Mouse (Mus musculus) midbrain, embryonic 15.5 days (tissue): ENCODE results near the gene Alyref. TPM values are rescaled to one million over a fixed set of nuclear protein-coding genes. Genes with fewer than 3 reads are reported as not detected.

ENCODE experiments used
- ATAC-seq: fragments of 200-750 bp; cut with Nextera tagmentation; replicated peaks from 2 replicates; pipeline ENCODE4 v1.8.0; 2017; ENCODE audit warnings: moderate TSS enrichment
- H3K27ac ChIP-seq: fragments of 300-500 bp; sonication (generic); 2 replicates; pipeline ENCODE4 v1.5.1; 2015; ENCODE audit warnings: mild to moderate bottlenecking, inconsistent platforms
- H3K27me3 ChIP-seq: fragments of 300-500 bp; sonication (generic); replicated peaks from 2 replicates; pipeline ENCODE4 v1.6.1; 2015; ENCODE audit warnings: inconsistent platforms
- H3K36me3 ChIP-seq: fragments of 300-500 bp; sonication (generic); replicated peaks from 2 replicates; pipeline ENCODE4 v1.6.1; 2015; ENCODE audit warnings: inconsistent platforms
- H3K4me1 ChIP-seq: fragments of 300-500 bp; sonication (generic); 2 replicates; pipeline ENCODE4 v1.6.1; 2015; ENCODE audit warnings: inconsistent platforms
- H3K4me2 ChIP-seq: fragments of 300-500 bp; sonication (generic); 2 replicates; pipeline ENCODE4 v1.6.1; 2015; ENCODE audit warnings: inconsistent platforms, mild to moderate bottlenecking, moderate library complexity
- H3K4me3 ChIP-seq: fragments of 300-500 bp; sonication (generic); 2 replicates; pipeline ENCODE4 v1.5.1; 2015; ENCODE audit warnings: mild to moderate bottlenecking, inconsistent platforms
- H3K9ac ChIP-seq: fragments of 300-500 bp; sonication (generic); 2 replicates; pipeline ENCODE4 v1.6.1; 2015; ENCODE audit warnings: mild to moderate bottlenecking, inconsistent platforms
- H3K9me3 ChIP-seq: fragments of 300-500 bp; sonication (generic); 2 replicates; pipeline ENCODE4 v1.6.1; 2016; ENCODE audit warnings: inconsistent platforms
- WGBS: fragments of 180-500 bp; shearing (Covaris S2); methylation state at CpG from one replicate; pipeline ENCODE4 v1.1.7; 2015; ENCODE audit warnings: mixed read lengths; 5-methylcytosine and 5-hydroxymethylcytosine counted together
- polyA plus RNA-seq: library from polyadenylated mRNA; unstranded; fragments of >200 nt; fragmentation: Nextera tagmentation; extraction: Ambion mirVana; gene quantifications from 2 replicates; pipeline ENCODE4 v1.2.1, GENCODE M21; 2015

Gene Alyref
- polyA plus RNA-seq, 1 experiment from 2014 or later = 233 TPM

GRCm38 (mm10) chr11:120555260-120555659, 42.9 kb downstream of the Alyref start:
- Histone ChIP-seq H3K4me2 (no peak overlapping the region), H3K4me1 (peaks cover 4% of the 10 kb centered on the region), H3K27me3 (no peaks in the 10 kb centered on the region), H3K9me3 (no peaks in the 10 kb centered on the region), H3K36me3 (peaks cover 13% of the 10 kb centered on the region; the same call in 1 of the 2 replicates), H3K9ac (no peak overlapping the region), H3K27ac (no peak overlapping the region), H3K4me3 (no peak overlapping the region)
- WGBS = 93% methylated on average over 2 of the region's 2 CpGs
- ATAC-seq = no peak

- Histone ChIP-seq H3K4me3 (no peak overlapping the region), H3K4me2 (no peak overlapping the region), H3K36me3 (peaks cover 9% of the 10 kb centered on the region; the same call in 1 of the 2 replicates), H3K27me3 (no peaks in the 10 kb centered on the region), H3K9ac (no peak overlapping the region), H3K27ac (no peak overlapping the region), H3K4me1 (peaks cover 8% of the 10 kb centered on the region), H3K9me3 (no peaks in the 10 kb centered on the region)
- no peak for ATAC-seq
- WGBS = 83% methylated on average over 7 of the region's 7 CpGs
These were observed 43.3 kb downstream of the Alyref start for GRCm38 (mm10) chr11:120554834-120555233.

- 76% methylated on average over 5 of the region's 5 CpGs for WGBS
- Histone ChIP-seq H3K27ac (no peak overlapping the region), H3K27me3 (no peaks in the 10 kb centered on the region), H3K36me3 (no peaks in the 10 kb centered on the region), H3K9me3 (no peaks in the 10 kb centered on the region), H3K9ac (no peak overlapping the region), H3K4me3 (no peak overlapping the region), H3K4me1 (peaks cover 21% of the 10 kb centered on the region), H3K4me2 (no peak overlapping the region)
- no peak for ATAC-seq
These were observed 45.4 kb downstream of the Alyref start for GRCm38 (mm10) chr11:120552736-120553135.

- H3K4me1 ChIP-seq = peaks cover 27% of the 10 kb centered on the region
- H3K27me3 ChIP-seq = no peaks in the 10 kb centered on the region
- no peak for ATAC-seq
- H3K4me2 ChIP-seq = peak within 1 kb of the TSS; percentile 91
- WGBS = 92% methylated on average over 28 of the region's 28 CpGs
- H3K27ac ChIP-seq = peak within 1 kb of the TSS; percentile 85
- no peaks in the 10 kb centered on the region for H3K36me3 ChIP-seq
- H3K9me3 ChIP-seq = no peaks in the 10 kb centered on the region
- peak within 1 kb of the TSS; percentile 99 for H3K9ac ChIP-seq
- peak within 1 kb of the TSS; percentile 99 for H3K4me3 ChIP-seq
These were observed 47.2 kb downstream of the Alyref start, which contains the start of gene Ppp1r27 for GRCm38 (mm10) chr11:120550810-120551440. Gene Ppp1r27, minus strand, starts transcription at chr11:120551132.

- no peaks in the 10 kb centered on the region for H3K27me3 ChIP-seq
- peak overlapping the region; percentile 99 for H3K9ac ChIP-seq
- H3K4me2 ChIP-seq = peak overlapping the region; percentile 91
- H3K27ac ChIP-seq = peak overlapping the region; percentile 85
- ATAC-seq = peak; percentile 51; the same call in 1 of the 2 replicates
- H3K4me1 ChIP-seq = peaks cover 27% of the 10 kb centered on the region
- no peaks in the 10 kb centered on the region for H3K9me3 ChIP-seq
- no peaks in the 10 kb centered on the region for H3K36me3 ChIP-seq
- WGBS = 64% methylated on average over 11 of the region's 11 CpGs
- peak overlapping the region; percentile 99 for H3K4me3 ChIP-seq
These were observed 48.0 kb downstream of the Alyref start for GRCm38 (mm10) chr11:120549986-120550809.

GRCm38 (mm10) chr11:120549168-120549945, 48.8 kb downstream of the Alyref start, which contains the start of gene Mcrip1:
Gene Mcrip1, minus strand, starts transcription at chr11:120549727.
- Histone ChIP-seq H3K27me3 (no peaks in the 10 kb centered on the region), H3K27ac (peak within 1 kb of the TSS; percentile 85), H3K4me3 (peak within 1 kb of the TSS; percentile 99), H3K4me1 (peaks cover 27% of the 10 kb centered on the region), H3K9ac (peak within 1 kb of the TSS; percentile 99), H3K36me3 (no peaks in the 10 kb centered on the region), H3K4me2 (peak within 1 kb of the TSS; percentile 91), H3K9me3 (no peaks in the 10 kb centered on the region)
- under 1% methylated on average over 65 of the region's 87 CpGs for WGBS
- ATAC-seq = peak; percentile 90

- H3K36me3 ChIP-seq = peaks cover 5% of the 10 kb centered on the region; the same call in 1 of the 2 replicates
- H3K4me1 ChIP-seq = peaks cover 27% of the 10 kb centered on the region
- H3K27ac ChIP-seq = peak overlapping the region; percentile 85
- peak overlapping the region; percentile 99 for H3K9ac ChIP-seq
- ATAC-seq = no peak
- peak overlapping the region; percentile 91 for H3K4me2 ChIP-seq
- 26% methylated on average over 7 of the region's 7 CpGs for WGBS
- H3K4me3 ChIP-seq = peak overlapping the region; percentile 99
- no peaks in the 10 kb centered on the region for H3K27me3 ChIP-seq
- no peaks in the 10 kb centered on the region for H3K9me3 ChIP-seq
These were observed 49.4 kb downstream of the Alyref start for GRCm38 (mm10) chr11:120548786-120549167.

- peak overlapping the region; percentile 91 for H3K4me2 ChIP-seq
- H3K4me1 ChIP-seq = peaks cover 27% of the 10 kb centered on the region
- peak overlapping the region; percentile 99; the same call in 1 of the 2 replicates for H3K9ac ChIP-seq
- peaks cover 10% of the 10 kb centered on the region; the same call in 1 of the 2 replicates for H3K36me3 ChIP-seq
- peak overlapping the region; percentile 99 for H3K4me3 ChIP-seq
- no peaks in the 10 kb centered on the region for H3K27me3 ChIP-seq
- WGBS = 87% methylated on average over 3 of the region's 3 CpGs
- H3K27ac ChIP-seq = no peak overlapping the region
- no peaks in the 10 kb centered on the region for H3K9me3 ChIP-seq
- no peak for ATAC-seq
These were observed 50.0 kb downstream of the Alyref start for GRCm38 (mm10) chr11:120548214-120548613.

GRCm38 (mm10) chr11:120547469-120547868, 50.7 kb downstream of the Alyref start:
- ATAC-seq = no peak
- WGBS = 58% methylated on average over 2 of the region's 2 CpGs

GRCm38 (mm10) chr11:120545964-120546363, 52.2 kb downstream of the Alyref start:
- Histone ChIP-seq H3K4me1 (peaks cover 27% of the 10 kb centered on the region), H3K36me3 (peaks cover 18% of the 10 kb centered on the region), H3K4me3 (no peak overlapping the region), H3K9me3 (no peaks in the 10 kb centered on the region), H3K27me3 (no peaks in the 10 kb centered on the region), H3K9ac (no peak overlapping the region), H3K4me2 (no peak overlapping the region), H3K27ac (no peak overlapping the region)
- 94% methylated on average over 3 of the region's 3 CpGs for WGBS
- ATAC-seq = no peak

More at GRCm38 (mm10) chr11:120547469-120547868, 50.7 kb downstream of the Alyref start:
- H3K4me2 ChIP-seq = no peak overlapping the region
- H3K4me3 ChIP-seq = no peak overlapping the region
- peaks cover 18% of the 10 kb centered on the region for H3K36me3 ChIP-seq
- peaks cover 27% of the 10 kb centered on the region for H3K4me1 ChIP-seq
- H3K27ac ChIP-seq = no peak overlapping the region
- no peak overlapping the region for H3K9ac ChIP-seq
- no peaks in the 10 kb centered on the region for H3K9me3 ChIP-seq
- no peaks in the 10 kb centered on the region for H3K27me3 ChIP-seq

- no peak for ATAC-seq
- Histone ChIP-seq H3K27me3 (no peaks in the 10 kb centered on the region), H3K4me1 (peaks cover 16% of the 10 kb centered on the region), H3K4me2 (no peak overlapping the region), H3K36me3 (peaks cover 18% of the 10 kb centered on the region), H3K4me3 (no peak overlapping the region), H3K27ac (no peak overlapping the region), H3K9ac (no peak overlapping the region), H3K9me3 (no peaks in the 10 kb centered on the region)
- WGBS = 88% methylated on average over 6 of the region's 6 CpGs
These were observed 55.8 kb downstream of the Alyref start for GRCm38 (mm10) chr11:120542376-120542775.
